Mouse (Mus musculus): ENCODE data around the gene Sult1a1. TPM values are rescaled to one million over a fixed set of nuclear protein-coding genes. Genes with fewer than 3 reads are reported as not detected.
A peak's percentile ranks its signal among the peaks of the same experiment; 100 is the strongest.

Sult1a1 gene
- polyA plus RNA-seq (2015; fragmentation: Nextera tagmentation; extraction: Ambion mirVana) = 10.0 and 12.2 TPM in 2 replicates

- Histone ChIP-seq H3K4me3 (replicated peaks) (no peak within 1 kb of the TSS), H3K4me2 (replicated peaks) (no peak within 1 kb of the TSS), H3K27ac (replicated peaks) (peak within 1 kb of the TSS; percentile 55; the same call in 1 of the 2 replicates), H3K9me3 (replicated peaks) (no peaks in the 10 kb centered on the region), H3K9ac (no peak within 1 kb of the TSS), H3K27me3 (no peaks in the 10 kb centered on the region), H3K36me3 (peaks cover 29% of the 10 kb centered on the region), H3K4me1 (no peaks in the 10 kb centered on the region)
- WGBS = 60% methylated on average over 1 of the region's 1 CpGs
- ATAC-seq (ENCODE audit: insufficient number of reproducible peaks, low FRiP score, low TSS enrichment, low read depth) = no peak
Measured at GRCm38 (mm10) chr7:126676207-126676606, at the start of gene Sult1a1. Gene Sult1a1 (minus strand): TSS chr7:126676432.

GRCm38 (mm10) chr7:126725667-126726066, 49.4 kb upstream of the Sult1a1 start:
- 78% methylated on average over 5 of the region's 5 CpGs for WGBS
- Histone ChIP-seq H3K9me3 (replicated peaks) (no peaks in the 10 kb centered on the region), H3K4me1 (no peaks in the 10 kb centered on the region), H3K4me3 (replicated peaks) (no peak overlapping the region), H3K27me3 (no peaks in the 10 kb centered on the region), H3K36me3 (no peaks in the 10 kb centered on the region), H3K9ac (no peak overlapping the region), H3K27ac (replicated peaks) (no peak overlapping the region), H3K4me2 (replicated peaks) (no peak overlapping the region)
- ATAC-seq (ENCODE audit: insufficient number of reproducible peaks, low FRiP score, low TSS enrichment, low read depth) = no peak

- Histone ChIP-seq H3K9ac (no peak overlapping the region), H3K4me3 (replicated peaks) (no peak overlapping the region), H3K4me1 (no peaks in the 10 kb centered on the region), H3K36me3 (no peaks in the 10 kb centered on the region), H3K27ac (replicated peaks) (no peak overlapping the region), H3K9me3 (replicated peaks) (no peaks in the 10 kb centered on the region), H3K4me2 (replicated peaks) (no peak overlapping the region), H3K27me3 (no peaks in the 10 kb centered on the region)
- ATAC-seq (ENCODE audit: insufficient number of reproducible peaks, low FRiP score, low TSS enrichment, low read depth) = no peak
- WGBS = 62% methylated on average over 3 of the region's 3 CpGs
Measured at GRCm38 (mm10) chr7:126725077-126725476, 48.8 kb upstream of the Sult1a1 start.

GRCm38 (mm10) chr7:126721635-126722034, 45.4 kb upstream of the Sult1a1 start:
- 92% methylated on average over 13 of the region's 13 CpGs for WGBS
- H3K36me3 ChIP-seq = no peaks in the 10 kb centered on the region
- no peak for ATAC-seq (ENCODE audit: insufficient number of reproducible peaks, low FRiP score, low TSS enrichment, low read depth)
- H3K4me1 ChIP-seq = no peaks in the 10 kb centered on the region
- H3K27ac ChIP-seq (replicated peaks) = no peak overlapping the region
- no peak overlapping the region for H3K4me2 ChIP-seq (replicated peaks)
- H3K9ac ChIP-seq = no peak overlapping the region
- H3K9me3 ChIP-seq (replicated peaks) = no peaks in the 10 kb centered on the region
- no peaks in the 10 kb centered on the region for H3K27me3 ChIP-seq
- no peak overlapping the region for H3K4me3 ChIP-seq (replicated peaks)

- no peak overlapping the region for H3K27ac ChIP-seq (replicated peaks)
- no peaks in the 10 kb centered on the region for H3K27me3 ChIP-seq
- H3K4me2 ChIP-seq (replicated peaks) = no peak overlapping the region
- no peak overlapping the region for H3K9ac ChIP-seq
- 88% methylated on average over 5 of the region's 5 CpGs for WGBS
- H3K36me3 ChIP-seq = no peaks in the 10 kb centered on the region
- ATAC-seq (ENCODE audit: insufficient number of reproducible peaks, low FRiP score, low TSS enrichment, low read depth) = no peak
- no peak overlapping the region for H3K4me3 ChIP-seq (replicated peaks)
- H3K4me1 ChIP-seq = no peaks in the 10 kb centered on the region
- H3K9me3 ChIP-seq (replicated peaks) = no peaks in the 10 kb centered on the region
Measured at GRCm38 (mm10) chr7:126718787-126719337, 42.6 kb upstream of the Sult1a1 start.

GRCm38 (mm10) chr7:126717566-126717965, 41.3 kb upstream of the Sult1a1 start:
- no peaks in the 10 kb centered on the region for H3K9me3 ChIP-seq (replicated peaks)
- H3K9ac ChIP-seq = no peak overlapping the region
- H3K27ac ChIP-seq (replicated peaks) = no peak overlapping the region
- H3K4me2 ChIP-seq (replicated peaks) = no peak overlapping the region
- H3K4me1 ChIP-seq = no peaks in the 10 kb centered on the region
- ATAC-seq (ENCODE audit: insufficient number of reproducible peaks, low FRiP score, low TSS enrichment, low read depth) = no peak
- H3K27me3 ChIP-seq = no peaks in the 10 kb centered on the region
- WGBS = 87% methylated on average over 3 of the region's 3 CpGs
- no peak overlapping the region for H3K4me3 ChIP-seq (replicated peaks)
- no peaks in the 10 kb centered on the region for H3K36me3 ChIP-seq

GRCm38 (mm10) chr7:126715679-126716078, 39.4 kb upstream of the Sult1a1 start:
- 77% methylated on average over 4 of the region's 4 CpGs for WGBS

GRCm38 (mm10) chr7:126711910-126712309, 35.7 kb upstream of the Sult1a1 start:
- WGBS = 79% methylated on average over 3 of the region's 3 CpGs

More at GRCm38 (mm10) chr7:126715679-126716078, 39.4 kb upstream of the Sult1a1 start:
- Histone ChIP-seq H3K36me3 (no peaks in the 10 kb centered on the region), H3K4me3 (replicated peaks) (no peak overlapping the region), H3K27ac (replicated peaks) (no peak overlapping the region), H3K27me3 (no peaks in the 10 kb centered on the region), H3K9me3 (replicated peaks) (no peaks in the 10 kb centered on the region), H3K9ac (no peak overlapping the region), H3K4me2 (replicated peaks) (no peak overlapping the region), H3K4me1 (no peaks in the 10 kb centered on the region)
- no peak for ATAC-seq (ENCODE audit: insufficient number of reproducible peaks, low FRiP score, low TSS enrichment, low read depth)

GRCm38 (mm10) chr7:126710266-126710665, 34.0 kb upstream of the Sult1a1 start:
- Histone ChIP-seq H3K27me3 (peaks cover 8% of the 10 kb centered on the region; the same call in 1 of the 2 replicates), H3K36me3 (no peaks in the 10 kb centered on the region), H3K27ac (replicated peaks) (no peak overlapping the region), H3K4me1 (no peaks in the 10 kb centered on the region), H3K9ac (no peak overlapping the region), H3K4me2 (replicated peaks) (no peak overlapping the region), H3K4me3 (replicated peaks) (no peak overlapping the region), H3K9me3 (replicated peaks) (no peaks in the 10 kb centered on the region)
- no peak for ATAC-seq (ENCODE audit: insufficient number of reproducible peaks, low FRiP score, low TSS enrichment, low read depth)
- 56% methylated on average over 3 of the region's 4 CpGs for WGBS

More at GRCm38 (mm10) chr7:126711910-126712309, 35.7 kb upstream of the Sult1a1 start:
- Histone ChIP-seq H3K4me2 (replicated peaks) (no peak overlapping the region), H3K27ac (replicated peaks) (no peak overlapping the region), H3K4me1 (no peaks in the 10 kb centered on the region), H3K9ac (no peak overlapping the region), H3K9me3 (replicated peaks) (no peaks in the 10 kb centered on the region), H3K27me3 (no peaks in the 10 kb centered on the region), H3K4me3 (replicated peaks) (no peak overlapping the region), H3K36me3 (no peaks in the 10 kb centered on the region)
- ATAC-seq (ENCODE audit: insufficient number of reproducible peaks, low FRiP score, low TSS enrichment, low read depth) = no peak

- no peak for ATAC-seq (ENCODE audit: insufficient number of reproducible peaks, low FRiP score, low TSS enrichment, low read depth)
- Histone ChIP-seq H3K4me3 (replicated peaks) (no peak overlapping the region), H3K9me3 (replicated peaks) (no peaks in the 10 kb centered on the region), H3K4me2 (replicated peaks) (no peak overlapping the region), H3K27me3 (peaks cover 18% of the 10 kb centered on the region; the same call in 1 of the 2 replicates), H3K4me1 (peaks cover 14% of the 10 kb centered on the region), H3K9ac (no peak overlapping the region), H3K27ac (replicated peaks) (no peak overlapping the region), H3K36me3 (no peaks in the 10 kb centered on the region)
- 83% methylated on average over 10 of the region's 10 CpGs for WGBS
Measured at GRCm38 (mm10) chr7:126708175-126708952, 32.1 kb upstream of the Sult1a1 start.

- Histone ChIP-seq H3K9ac (no peak within 1 kb of the TSS), H3K27ac (replicated peaks) (no peak within 1 kb of the TSS), H3K4me2 (replicated peaks) (no peak within 1 kb of the TSS), H3K36me3 (no peaks in the 10 kb centered on the region), H3K4me1 (peaks cover 14% of the 10 kb centered on the region), H3K9me3 (replicated peaks) (no peaks in the 10 kb centered on the region), H3K4me3 (replicated peaks) (no peak within 1 kb of the TSS), H3K27me3 (peaks cover 18% of the 10 kb centered on the region; the same call in 1 of the 2 replicates)
- ATAC-seq (ENCODE audit: insufficient number of reproducible peaks, low FRiP score, low TSS enrichment, low read depth) = no peak
- 86% methylated on average over 19 of the region's 19 CpGs for WGBS
Measured at GRCm38 (mm10) chr7:126707442-126708174, 31.4 kb upstream of the Sult1a1 start, which contains the start of gene Coro1a. Gene Coro1a (minus strand): TSS chr7:126707787.
